Mouse (Mus musculus): Measurements from ENCODE around the gene Gm10142.
"Not testable (repeated sequence)": the region's sequence is repeated elsewhere in the genome, so short reads cannot be mapped to it uniquely, and the experiment has no call there.

Gene Gm10142

DNA sequence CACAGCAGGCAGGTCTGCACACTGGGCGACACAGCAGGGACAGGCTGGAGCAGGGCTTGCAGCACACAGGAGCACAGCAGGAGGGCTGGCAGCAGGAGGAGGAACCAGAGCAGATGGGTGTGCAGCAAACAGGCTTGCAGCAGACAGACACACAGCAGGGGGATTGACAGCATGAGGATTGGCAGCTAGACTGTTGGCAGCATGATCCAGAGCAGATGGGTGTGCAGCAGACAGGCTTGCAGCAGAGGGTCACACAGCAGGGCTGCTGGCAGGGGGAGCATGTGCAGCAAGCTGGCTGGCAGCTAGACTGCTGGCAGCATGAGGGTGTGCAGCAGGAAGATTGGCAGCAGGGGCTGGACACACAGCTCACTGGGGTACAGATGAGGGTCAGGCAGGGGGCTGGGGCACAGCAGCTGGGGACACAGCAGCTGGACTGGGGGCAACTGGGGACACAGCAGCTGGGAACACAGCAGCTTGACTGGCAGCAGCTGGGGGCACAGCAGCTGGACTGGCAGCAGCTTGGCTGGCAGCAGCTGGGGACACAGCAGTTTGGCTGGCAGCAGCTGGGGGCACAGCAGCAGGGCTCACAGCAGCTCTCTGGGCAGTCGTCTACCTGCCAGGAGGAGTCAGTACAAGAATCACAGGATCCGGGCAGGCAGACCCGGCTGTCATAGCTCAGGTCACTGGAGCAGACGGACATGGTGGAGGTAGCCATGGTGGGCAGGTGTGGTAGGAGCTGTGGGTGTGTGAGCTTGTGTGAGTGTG is 26.5 kb downstream of the Gm10142 start, which contains the start of gene Gm18596:
Gm18596 (minus strand) TSS at position 715 of the 765 bp plus-strand sequence.
- DNase-seq, result not testable (repeated sequence)

GRCm38 (mm10) chr10:77750686-77751085 is 35.1 kb downstream of the Gm10142 start:
- not testable (repeated sequence) for DNase-seq

DNA sequence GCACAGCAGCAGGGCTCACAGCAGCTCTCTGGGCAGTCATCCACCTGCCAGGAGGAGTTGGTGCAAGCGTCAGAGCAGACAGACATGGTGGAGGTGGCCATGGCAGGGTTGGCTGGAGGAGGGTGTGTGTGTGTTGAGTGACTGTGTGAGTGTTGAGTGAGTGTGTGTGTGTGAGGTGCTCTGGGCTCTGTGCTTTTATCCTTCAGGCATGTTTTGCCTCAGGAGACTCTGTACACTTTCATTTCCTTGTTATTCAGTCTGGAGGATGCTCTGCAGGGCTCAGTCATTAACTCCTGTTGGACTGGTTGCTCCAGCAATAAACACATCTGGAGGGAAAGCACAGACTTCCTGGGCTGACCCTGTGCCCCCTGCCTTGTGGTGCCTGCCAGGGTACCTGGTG is 35.6 kb downstream of the Gm10142 start, which contains the start of gene Gm9736:
Gm9736 (minus strand) TSS at position 101 of the 400 bp plus-strand sequence.
- DNase-seq, result not testable (repeated sequence)

- DNase-seq, result not testable (repeated sequence)
These were observed 36.7 kb downstream of the Gm10142 start for GRCm38 (mm10) chr10:77752312-77752711.

DNA sequence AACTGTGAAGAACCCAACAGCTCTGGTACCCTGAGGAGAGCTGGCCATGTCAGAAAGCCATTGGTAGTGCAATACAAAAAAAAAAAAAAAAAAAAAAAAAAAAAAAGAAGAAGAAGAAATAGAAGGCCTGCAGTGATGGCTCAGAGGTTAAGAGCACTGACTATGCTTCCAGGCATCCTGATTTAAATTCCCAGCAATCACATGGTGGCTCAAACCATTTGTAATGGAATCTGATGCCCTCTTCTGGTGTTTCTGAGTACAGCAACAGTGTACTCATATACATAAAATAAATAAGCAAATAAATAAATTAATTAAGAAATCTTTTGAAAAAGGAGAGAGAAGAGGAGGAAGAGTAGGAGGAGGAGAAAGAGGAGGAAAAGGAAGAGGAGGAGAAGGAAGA is 37.8 kb downstream of the Gm10142 start:
- no peak for DNase-seq

GRCm38 (mm10) chr10:77759582-77759981 is 44.0 kb downstream of the Gm10142 start, which contains the start of gene Gm3233:
TSS of gene Gm3233 (minus strand) at chr10:77759682.
- not testable (repeated sequence) for DNase-seq
